ENCODE assay signal across 10 mouse cellular contexts in genomic region chr3:79783630-79784361, GRCm38 (mm10). TPM values are rescaled to one million over a fixed set of nuclear protein-coding genes. Genes with fewer than 3 reads are reported as not detected.
DNase-seq lines count a peak whose midpoint lies in the region; ATAC-seq lines count a peak whose summit lies in the region.
"Had no signal": no experiment of that assay in that cellular context is flagged by ENCODE, and none has a peak within 500 bp of the region (broad histone marks: within the 10 kb centered on the region; RNA-seq: fewer than 3 reads in every experiment).

No protein-coding gene starts in this region.

- H3K4me2 ChIP-seq in midbrain, embryonic 16.5 days (ENCODE audit: low read length) = peak overlapping the region; percentile 19

- H3K4me1 ChIP-seq in midbrain, embryonic 16.5 days (ENCODE audit: control insufficient read depth, insufficient read depth, low read length) = 0 out of 2 replicates have a peak, but pooled peaks cover 2% of the 10 kb centered on the region

- H3K36me3 ChIP-seq in midbrain, embryonic 16.5 days (ENCODE audit: control insufficient read depth, insufficient read depth, low read length) = no peaks in the 10 kb centered on the region

- intact Hi-C loops in heart, postnatal 25 days (cut with DNase I) = no loop called here

- H3K4me3 ChIP-seq in midbrain, embryonic 16.5 days (ENCODE audit: low read depth, low read length) = no peak overlapping the region

- no peak overlapping the region for H3K27ac ChIP-seq in midbrain, embryonic 16.5 days (ENCODE audit: low read length)

- peak; percentile 92 for DNase-seq in heart, adult 11 months
- DNase-seq in heart, postnatal 25 days (ENCODE audit: low spot score) = no peak
- peak; percentile 50 for DNase-seq in embryo, embryonic 10 days (ENCODE audit: low spot score)
- peak; percentile 12 for DNase-seq in heart, postnatal 4 days
- DNase-seq in cerebellum, postnatal 10 days = no peak
- DNase-seq in ovary, postnatal 14 days (ENCODE audit: low spot score) = no peak
- DNase-seq: cerebellum, adult 2 months had no signal

- no peak overlapping the region for H3K9ac ChIP-seq in midbrain, embryonic 16.5 days (ENCODE audit: low read depth, low read length)

- 47% methylated on average over 10 of the region's 10 CpGs for WGBS in midbrain, embryonic 16.5 days

- ATAC-seq in midbrain, embryonic 16.5 days = peak; percentile 54; the same call in 1 of the 2 replicates
- no peak for ATAC-seq in cerebellum, adult (ENCODE audit: insufficient number of reproducible peaks, low FRiP score, low TSS enrichment)

- no peaks in the 10 kb centered on the region for H3K27me3 ChIP-seq in midbrain, embryonic 16.5 days (ENCODE audit: control insufficient read depth, insufficient read depth, low read depth, low read length)
- H3K27me3 ChIP-seq: CH12.LX had no signal

- no peaks in the 10 kb centered on the region for H3K9me3 ChIP-seq in midbrain, embryonic 16.5 days (replicated peaks; ENCODE audit: control insufficient read depth, low read length, poor library complexity, severe bottlenecking)

RNA-seq across cellular contexts. Expression of gene Rxfp1, which starts 46.1 kb away (rescaled TPM):
- 1 to 10 TPM; 1.7 to 1.8 TPM for total RNA-seq in heart, postnatal 25 days (2021)
- total RNA-seq in heart, postnatal 4 days (2021) = 10 to 100 TPM in 1 of 2 experiments, 1 to 10 TPM in 1; 9.3 to 13.3 TPM
- 0.05 and 0.14 TPM in 2 replicates for polyA plus RNA-seq in midbrain, embryonic 16.5 days (2015; fragmentation: Nextera tagmentation; extraction: Ambion mirVana)

Comparison
In these comparisons a context has a peak if more than half of its experiments do, and no peak if none do; other contexts are left out.
1. DNase-seq: peak in heart, adult 11 months (single experiment), embryo, embryonic 10 days (single experiment) and heart, postnatal 4 days (single experiment); none in heart, postnatal 25 days (single experiment), cerebellum, postnatal 10 days (0 of 2) and ovary, postnatal 14 days (single experiment).